Mouse (Mus musculus) Muller cell, postnatal 12 days (primary cell): ENCODE results near the gene Zfp574.

Experiments used
- DNase-seq: peaks from one replicate; pipeline ENCODE4 v3.0.0-alpha.2; 2015; ENCODE audit errors: inconsistent ontology term

The Zfp574 gene

DNA sequence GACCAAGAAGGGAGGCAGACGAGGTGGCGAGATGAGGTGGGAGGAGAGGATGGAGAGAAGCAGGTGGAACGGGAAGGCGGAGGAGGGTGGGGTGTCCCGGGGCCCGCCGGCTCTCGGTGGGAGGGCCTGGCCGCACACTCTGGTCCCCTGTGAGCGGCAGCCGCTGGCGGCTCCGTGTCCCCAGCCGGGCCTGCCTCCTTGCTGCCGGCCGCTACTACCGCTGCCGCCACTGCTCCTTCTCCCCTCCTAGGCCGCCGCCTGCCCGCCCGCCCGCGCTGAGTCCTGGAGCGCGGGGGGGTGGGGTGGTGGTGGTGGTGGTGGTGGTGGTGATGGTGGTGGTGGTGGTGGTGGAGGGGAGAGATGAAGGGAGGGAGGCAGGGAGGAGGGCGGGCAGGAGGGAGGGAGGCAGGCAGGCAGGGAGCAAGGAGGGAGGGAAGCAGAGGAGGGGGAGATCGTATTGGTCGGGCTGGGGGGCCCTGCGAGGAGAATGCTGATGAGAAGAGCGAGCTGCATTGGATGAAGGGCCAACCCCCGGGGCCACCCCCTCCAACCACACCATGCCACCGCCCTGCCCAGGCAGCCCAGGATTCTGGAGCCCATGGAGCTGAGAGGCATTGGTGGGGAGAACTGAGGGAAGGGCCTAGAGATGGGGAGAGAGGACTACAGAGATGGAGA is 486 bp downstream of the Zfp574 start:
- DNase-seq, result peak; percentile 94

GRCm38 (mm10) chr7:25073924-25074323 is 1.6 kb downstream of the Zfp574 start:
- no peak for DNase-seq

DNA sequence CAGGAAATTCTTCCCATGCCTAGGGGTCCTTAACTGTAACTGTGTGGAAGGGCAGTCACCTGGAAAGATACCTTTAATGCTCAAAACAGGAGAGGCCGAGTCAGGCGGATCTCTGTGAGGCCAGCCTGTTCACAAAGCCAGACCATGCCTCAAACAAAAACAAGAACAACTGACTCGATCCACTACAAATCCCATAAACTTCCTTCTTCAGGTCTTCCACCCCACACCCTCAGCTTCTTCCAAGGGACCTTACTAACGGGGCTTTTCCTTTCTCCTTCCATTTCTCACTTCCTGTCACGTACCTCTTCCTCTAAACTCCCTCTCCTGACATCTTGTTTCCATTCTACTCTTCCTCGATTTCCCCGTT is 3.9 kb downstream of the Zfp574 start:
- no peak for DNase-seq

DNA sequence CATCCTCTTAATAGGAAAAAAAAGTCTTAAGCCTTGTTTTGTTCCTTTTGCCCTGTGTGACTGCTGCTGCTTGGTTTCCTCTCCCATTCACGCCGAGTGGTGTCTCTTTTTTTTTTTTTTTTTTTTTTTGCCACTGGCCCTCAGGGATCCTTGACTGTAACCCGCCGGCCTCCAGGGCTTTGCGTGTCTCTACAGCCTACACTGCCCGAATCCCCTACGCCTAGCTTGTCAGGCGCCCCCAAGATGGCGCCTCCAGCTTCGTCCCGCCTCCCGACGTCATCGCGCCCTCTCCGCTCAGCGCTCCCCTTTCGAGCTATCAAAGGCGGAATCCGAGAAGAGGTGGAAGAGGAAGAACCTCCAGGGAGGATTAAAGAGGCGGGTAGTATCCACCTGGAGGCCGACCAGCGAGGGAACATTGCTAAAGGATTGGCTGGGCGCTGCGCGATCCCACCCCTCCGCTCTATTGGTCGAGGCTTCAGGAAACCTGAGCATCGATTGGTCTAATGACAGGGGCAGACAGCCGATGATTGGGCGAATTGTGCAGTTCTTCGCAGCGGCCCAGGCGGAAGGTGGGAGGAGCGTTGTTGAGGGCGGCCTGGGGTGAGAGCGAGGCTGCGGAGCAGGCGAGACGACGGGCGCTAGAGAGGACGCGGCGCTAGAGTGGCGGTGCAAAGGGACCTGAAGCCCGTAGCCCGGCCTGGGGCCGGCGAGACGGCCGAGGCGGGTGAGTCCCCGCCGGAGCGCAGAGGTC is 4.5 kb downstream of the Zfp574 start:
- peak; percentile 100 for DNase-seq

GRCm38 (mm10) chr7:25077414-25077755 is 5.0 kb downstream of the Zfp574 start:
- no peak for DNase-seq

DNA sequence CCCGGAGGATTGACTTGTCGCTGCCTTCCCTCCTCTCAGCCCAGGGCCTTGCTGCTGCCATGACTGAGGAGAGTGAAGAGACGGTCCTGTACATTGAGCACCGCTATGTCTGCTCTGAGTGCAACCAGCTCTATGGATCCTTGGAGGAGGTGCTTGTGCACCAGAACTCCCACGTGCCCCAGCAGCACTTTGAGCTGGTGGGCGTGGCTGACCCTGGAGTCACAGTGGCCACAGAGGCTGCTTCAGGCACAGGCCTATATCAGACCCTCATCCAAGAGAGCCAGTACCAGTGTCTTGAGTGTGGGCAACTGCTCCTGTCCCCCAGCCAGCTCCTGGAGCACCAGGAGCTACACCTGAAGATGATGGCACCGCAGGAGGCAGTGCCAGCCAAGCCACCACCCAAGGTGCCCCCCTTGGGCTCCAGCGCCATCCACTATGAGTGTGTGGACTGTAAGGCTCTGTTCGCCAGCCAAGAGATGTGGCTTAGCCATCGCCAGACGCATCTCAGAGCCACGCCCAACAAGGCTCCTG is 7.2 kb downstream of the Zfp574 start:
- no peak for DNase-seq

- no peak for DNase-seq
Observed at GRCm38 (mm10) chr7:25080431-25080830, 8.1 kb downstream of the Zfp574 start.

- DNase-seq, result peak; percentile 40
Observed at GRCm38 (mm10) chr7:25082510-25082909, 10.1 kb downstream of the Zfp574 start.

DNA sequence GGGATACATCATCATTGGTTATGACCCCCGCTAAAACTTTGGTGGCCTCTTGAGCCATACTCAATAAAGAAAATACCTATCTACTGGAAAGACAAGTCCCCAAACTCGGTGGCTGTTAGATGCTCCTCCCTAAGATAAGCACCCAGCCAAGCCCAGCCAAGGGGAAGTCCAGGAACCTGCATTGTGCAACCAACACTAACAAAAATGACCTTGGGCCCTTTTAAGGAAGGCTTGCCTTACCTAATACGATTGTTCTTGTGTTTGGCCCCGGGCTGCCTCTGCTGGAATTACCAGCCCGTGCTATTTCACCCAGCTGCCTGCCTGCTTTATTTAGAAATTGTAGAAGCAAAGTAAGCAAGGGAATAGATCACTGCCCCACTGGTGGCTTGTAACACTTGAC is 12.3 kb downstream of the Zfp574 start:
- DNase-seq, result no peak

- no peak for DNase-seq
Observed at GRCm38 (mm10) chr7:25086656-25087055, 14.3 kb downstream of the Zfp574 start.

DNA sequence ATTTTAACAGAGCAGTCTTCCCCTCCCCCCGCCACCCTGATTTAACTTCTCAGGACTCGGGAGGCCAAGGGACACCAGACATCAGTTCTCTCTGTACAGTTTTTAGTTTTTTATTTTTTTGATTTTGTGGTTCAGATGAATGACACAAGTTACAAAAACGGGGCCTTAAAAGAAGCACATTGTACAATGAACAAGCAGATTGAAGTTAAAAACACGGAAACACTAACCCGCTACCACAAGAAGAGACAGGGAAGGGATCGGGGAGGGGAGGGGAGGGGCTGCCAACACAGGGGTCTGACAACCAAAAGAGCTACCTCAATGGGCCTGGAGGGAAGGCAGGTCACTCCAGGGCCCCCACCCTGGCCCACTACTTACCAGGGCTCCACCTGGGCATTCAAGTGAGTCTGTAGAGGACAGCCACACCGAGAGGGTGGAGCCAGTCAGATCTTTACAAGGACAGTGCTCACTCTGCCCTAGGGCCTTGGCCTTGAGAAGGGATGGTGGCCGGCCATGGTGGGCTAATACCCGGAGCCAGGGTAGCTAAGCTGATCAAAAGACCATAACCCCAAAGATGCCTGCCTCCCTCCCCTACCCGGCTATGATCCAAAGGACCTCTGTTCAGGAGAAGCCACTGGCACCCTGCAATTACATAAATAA is 15.0 kb downstream of the Zfp574 start:
- no peak for DNase-seq

DNA sequence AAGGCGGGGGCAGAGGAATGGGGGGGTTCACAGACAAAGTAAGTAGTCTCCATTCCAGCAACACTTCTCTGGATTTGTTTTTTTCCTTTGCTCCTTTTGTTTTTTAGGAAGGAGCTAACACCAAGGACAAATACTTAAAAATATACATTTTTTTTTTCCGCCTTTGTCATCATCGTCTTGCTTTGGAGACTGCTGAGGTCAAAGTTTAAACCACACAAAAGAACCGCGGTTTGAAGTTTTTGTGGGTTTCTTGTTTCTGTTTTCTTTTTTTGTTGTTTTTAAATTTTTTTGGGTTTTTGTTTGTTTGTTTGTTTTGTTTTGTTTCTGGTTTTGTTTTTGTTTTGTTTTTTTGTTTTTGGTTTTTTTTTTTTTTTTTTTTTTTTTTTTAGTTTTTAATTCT is 15.6 kb downstream of the Zfp574 start:
- DNase-seq, result no peak

GRCm38 (mm10) chr7:25088531-25088930 is 16.2 kb downstream of the Zfp574 start:
- DNase-seq, result no peak

DNA sequence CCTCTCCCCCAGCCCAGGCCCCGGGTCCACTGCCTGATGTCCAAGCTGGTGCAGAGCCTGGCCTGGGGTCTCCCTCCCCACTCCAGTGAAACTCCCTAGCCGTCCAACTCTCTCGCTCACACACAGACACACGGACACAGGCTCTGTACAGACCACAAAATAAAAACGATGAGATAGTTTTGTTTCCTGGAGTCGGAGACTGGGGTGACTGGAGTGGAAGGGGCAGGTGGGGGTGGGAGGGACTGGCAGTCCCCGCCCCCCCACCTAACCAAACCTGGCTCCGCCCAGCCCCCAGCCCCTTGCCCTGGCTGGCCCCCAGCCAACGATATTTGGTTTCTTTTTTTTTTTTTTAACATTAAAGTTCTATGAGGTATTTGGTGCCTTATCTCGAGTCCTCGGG is 16.6 kb downstream of the Zfp574 start:
- DNase-seq, result no peak

GRCm38 (mm10) chr7:25089875-25090274 is 17.5 kb downstream of the Zfp574 start:
- DNase-seq, result no peak

DNA sequence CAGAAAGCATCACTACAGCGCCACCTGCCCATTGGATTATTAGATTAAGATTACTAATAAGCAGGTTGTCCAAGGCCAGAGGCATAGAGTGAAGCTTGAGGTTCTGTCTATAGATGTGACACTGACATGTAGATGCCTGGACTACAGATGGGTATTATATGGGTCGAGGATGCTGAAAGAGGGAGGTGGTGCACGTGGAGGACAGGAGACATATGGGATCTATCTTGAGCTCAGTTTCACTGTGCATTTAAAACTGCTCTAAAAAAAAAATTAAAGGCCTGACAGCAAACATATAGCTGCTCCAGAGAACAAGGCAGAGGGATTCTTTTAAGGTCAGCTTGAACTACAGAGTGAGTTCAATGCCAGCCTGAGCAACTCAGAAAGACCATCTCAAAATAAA is 25.8 kb downstream of the Zfp574 start:
- DNase-seq, result no peak

DNA sequence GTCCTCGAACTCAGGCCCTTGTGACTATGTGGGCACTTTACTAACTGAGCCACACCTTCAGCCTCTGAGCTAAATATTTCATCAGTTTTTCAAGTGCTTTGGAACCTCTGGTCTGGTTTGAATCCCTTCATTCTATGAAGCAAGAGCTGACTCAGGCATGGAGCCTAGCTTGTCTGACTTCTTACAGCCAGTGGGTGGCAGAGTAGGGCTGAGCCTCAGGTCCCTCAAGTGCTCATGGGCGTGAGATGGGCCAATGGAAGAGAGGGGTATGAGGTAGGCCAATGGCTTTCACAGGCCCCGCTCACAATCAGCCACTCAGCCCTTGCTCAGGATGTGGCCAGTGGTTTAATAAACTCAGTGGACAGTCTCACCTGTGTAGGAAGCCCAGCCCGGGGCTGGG is 27.2 kb downstream of the Zfp574 start:
- DNase-seq, result no peak

GRCm38 (mm10) chr7:25105411-25106160 is 33.2 kb downstream of the Zfp574 start:
- peak; percentile 65 for DNase-seq

DNA sequence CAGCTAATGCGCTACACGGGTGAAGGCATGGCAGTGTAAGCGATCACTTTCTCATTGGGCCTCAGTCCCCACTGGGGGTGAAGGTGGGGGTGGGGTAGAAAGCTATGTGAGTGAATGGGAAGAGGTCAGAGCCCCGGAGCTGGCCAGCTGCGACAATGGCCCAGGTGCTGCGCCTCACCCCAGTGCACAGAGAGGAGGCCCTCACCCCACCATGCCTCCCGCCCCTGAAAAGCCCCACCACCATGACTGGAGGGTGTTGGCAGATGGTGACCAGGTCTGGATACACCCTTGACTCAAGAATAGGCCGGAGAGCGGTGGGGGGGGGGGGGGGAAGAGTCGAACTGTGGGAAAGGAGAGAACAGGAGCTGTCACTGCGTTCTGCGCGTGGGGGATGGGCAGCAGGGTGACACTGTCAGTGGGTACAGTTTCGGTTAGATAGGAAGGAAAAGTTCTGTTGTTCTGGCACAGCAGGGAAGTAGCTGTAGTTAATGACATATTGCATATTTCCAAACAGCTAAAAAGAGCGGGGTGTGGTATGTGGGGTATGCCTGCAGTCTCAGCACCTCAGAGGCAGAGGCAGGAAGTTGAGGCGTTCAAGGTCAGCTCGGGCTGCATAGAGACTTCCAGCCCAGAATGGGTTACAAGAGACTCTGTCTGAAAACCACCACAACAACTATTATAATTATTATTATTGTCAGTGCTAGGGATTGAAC is 34.6 kb downstream of the Zfp574 start:
- no peak for DNase-seq

GRCm38 (mm10) chr7:25109355-25109754 is 37.0 kb downstream of the Zfp574 start:
- DNase-seq, result no peak

DNA sequence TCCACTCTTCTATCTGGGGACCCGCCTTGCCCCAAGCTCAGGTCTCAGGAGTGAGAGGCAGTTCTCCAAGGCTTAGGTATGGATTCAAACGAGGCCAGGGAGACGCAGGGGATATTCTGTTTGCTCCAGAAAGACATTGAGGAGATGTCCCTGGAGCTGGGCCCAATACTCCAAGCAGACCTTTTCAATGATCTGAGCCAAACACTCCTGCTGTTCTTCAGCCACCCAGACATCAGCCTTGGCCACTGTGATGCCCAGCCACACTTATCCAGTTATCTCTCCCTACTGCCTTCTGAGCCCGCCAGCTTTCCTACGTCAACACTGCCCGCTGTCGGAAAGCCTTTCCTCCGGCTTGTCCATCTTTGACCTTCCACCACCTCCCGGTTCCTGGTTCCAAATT is 38.0 kb downstream of the Zfp574 start:
- DNase-seq, result no peak
